Mouse (Mus musculus): ENCODE data around the gene Sipa1l1.

GRCm38 (mm10) chr12:82448129-82448815 lies 279.2 kb downstream of the Sipa1l1 start:
- no peak for TF ChIP-seq CTCF (IDR thresholded peaks at IDR 0.05; ENCODE audit: borderline replicate concordance, insufficient read depth, low read length)
- TF ChIP-seq POLR2A (IDR thresholded peaks at IDR 0.05; ENCODE audit: low read depth, low read length), result no peak

Measured in embryonic fibroblast, embryonic 13.5 days (primary cell).